Mouse (Mus musculus): Measurements from ENCODE around the gene Nfkbid.

DNA sequence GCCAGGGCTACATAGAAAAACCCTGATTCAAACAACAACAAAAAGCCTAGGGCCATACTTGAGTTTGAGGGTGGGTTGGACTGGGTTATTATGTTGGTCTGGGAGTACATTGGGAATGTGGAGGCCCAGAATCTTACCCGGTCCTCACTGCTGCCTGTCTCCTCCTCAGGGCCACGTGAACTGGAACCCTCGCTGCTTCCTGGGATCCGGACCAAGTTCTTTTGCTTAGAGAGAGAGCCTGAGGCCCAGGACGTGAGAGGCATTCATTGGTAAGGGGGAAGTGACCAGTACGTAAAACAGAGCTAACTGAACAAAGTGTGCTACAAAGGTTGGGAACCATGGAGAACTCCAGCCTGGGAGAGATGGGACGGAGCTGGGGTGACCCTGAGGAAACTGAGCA lies 28.7 kb downstream of the Nfkbid start:
- TF ChIP-seq CTCF (conservative IDR thresholded peaks at IDR 0.05; ENCODE audit: insufficient read depth, insufficient read length, low read depth, low read length) (no peak), POLR2A (IDR thresholded peaks at IDR 0.05; ENCODE audit: low read depth, low read length) (no peak)
